Mouse (Mus musculus) heart, embryonic 13.5 days (tissue): ENCODE data around the gene Syngap1. TPM values are rescaled to one million over a fixed set of nuclear protein-coding genes. Genes with fewer than 3 reads are reported as not detected.
A peak's percentile ranks its signal among the peaks of the same experiment; 100 is the strongest.
"Not testable (repeated sequence)": the region's sequence is repeated elsewhere in the genome, so short reads cannot be mapped to it uniquely, and the experiment has no call there.

Experiments used
- ATAC-seq: fragments of 200-750 bp; cut with Nextera tagmentation; 2 replicates; pipeline ENCODE4 v1.8.0; 2017; ENCODE audit warnings: moderate TSS enrichment; ENCODE audit not compliant: insufficient number of reproducible peaks, low FRiP score, low TSS enrichment; ENCODE audit errors: extremely low read depth
- H3K27ac ChIP-seq: fragments of 300-500 bp; sonication (generic); replicated peaks from 2 replicates; pipeline ENCODE4 v1.5.1; 2015; ENCODE audit warnings: moderate library complexity, mild to moderate bottlenecking, inconsistent platforms
- H3K27me3 ChIP-seq: fragments of 300-500 bp; sonication (generic); replicated peaks from 2 replicates; pipeline ENCODE4 v1.6.1; 2015; ENCODE audit warnings: mild to moderate bottlenecking, inconsistent platforms
- H3K36me3 ChIP-seq: fragments of 300-500 bp; sonication (generic); 2 replicates; pipeline ENCODE4 v1.6.1; 2015; ENCODE audit warnings: mild to moderate bottlenecking, inconsistent platforms
- H3K4me1 ChIP-seq: fragments of 300-500 bp; sonication (generic); 2 replicates; pipeline ENCODE4 v1.6.1; 2015; ENCODE audit warnings: inconsistent platforms
- H3K4me2 ChIP-seq: fragments of 300-500 bp; sonication (generic); 2 replicates; pipeline ENCODE4 v1.6.1; 2015; ENCODE audit warnings: inconsistent platforms, mild to moderate bottlenecking, moderate library complexity
- H3K4me3 ChIP-seq: fragments of 300-500 bp; sonication (generic); 2 replicates; pipeline ENCODE4 v1.5.1; 2015; ENCODE audit warnings: moderate library complexity, mild to moderate bottlenecking, inconsistent platforms
- H3K9ac ChIP-seq: fragments of 300-500 bp; sonication (generic); 2 replicates; pipeline ENCODE4 v1.6.1; 2015; ENCODE audit warnings: inconsistent platforms, mild to moderate bottlenecking, moderate library complexity
- H3K9me3 ChIP-seq: fragments of 300-500 bp; sonication (generic); 2 replicates; pipeline ENCODE4 v1.6.1; 2016; ENCODE audit warnings: inconsistent platforms
- WGBS: fragments of 180-500 bp; shearing (Covaris S2); methylation state at CpG from one replicate; pipeline ENCODE4 v1.1.7; 2015; ENCODE audit warnings: mixed read lengths; 5-methylcytosine and 5-hydroxymethylcytosine counted together
- polyA plus RNA-seq: library from polyadenylated mRNA; unstranded; fragments of >200 nt; fragmentation: Nextera tagmentation; extraction: Ambion mirVana; gene quantifications from 2 replicates; pipeline ENCODE4 v1.2.1, GENCODE M21; 2015

The Syngap1 gene
- polyA plus RNA-seq, 1 experiment from 2014 or later: 2.0 TPM

- H3K27me3 ChIP-seq: no peaks in the 10 kb centered on the region
- H3K27ac ChIP-seq: no peak overlapping the region
- no peak for ATAC-seq
- peaks cover 16% of the 10 kb centered on the region for H3K4me1 ChIP-seq
- peaks cover 23% of the 10 kb centered on the region for H3K36me3 ChIP-seq
- H3K4me3 ChIP-seq: peak overlapping the region; percentile 86
- peak overlapping the region; percentile 74 for H3K4me2 ChIP-seq
- 67% methylated on average over 2 of the region's 2 CpGs for WGBS
- peak overlapping the region; percentile 89 for H3K9ac ChIP-seq
- H3K9me3 ChIP-seq: 0 out of 2 replicates have a peak, but pooled peaks cover 5% of the 10 kb centered on the region
These were observed 22.7 kb upstream of the Syngap1 start for GRCm38 (mm10) chr17:26918343-26918742.

- not testable (repeated sequence) for H3K27ac ChIP-seq, H3K4me3 ChIP-seq, H3K27me3 ChIP-seq, ATAC-seq, H3K9me3 ChIP-seq, H3K4me2 ChIP-seq
- peaks cover 32% of the 10 kb centered on the region for H3K36me3 ChIP-seq
- WGBS: 41% methylated on average over 2 of the region's 2 CpGs
- H3K4me1 ChIP-seq: peaks cover 16% of the 10 kb centered on the region
- H3K9ac ChIP-seq: 0 out of 2 replicates have a peak overlapping the region, but pooled peaks have one; percentile 37
These were observed 21.5 kb upstream of the Syngap1 start for GRCm38 (mm10) chr17:26919516-26919915.

DNA sequence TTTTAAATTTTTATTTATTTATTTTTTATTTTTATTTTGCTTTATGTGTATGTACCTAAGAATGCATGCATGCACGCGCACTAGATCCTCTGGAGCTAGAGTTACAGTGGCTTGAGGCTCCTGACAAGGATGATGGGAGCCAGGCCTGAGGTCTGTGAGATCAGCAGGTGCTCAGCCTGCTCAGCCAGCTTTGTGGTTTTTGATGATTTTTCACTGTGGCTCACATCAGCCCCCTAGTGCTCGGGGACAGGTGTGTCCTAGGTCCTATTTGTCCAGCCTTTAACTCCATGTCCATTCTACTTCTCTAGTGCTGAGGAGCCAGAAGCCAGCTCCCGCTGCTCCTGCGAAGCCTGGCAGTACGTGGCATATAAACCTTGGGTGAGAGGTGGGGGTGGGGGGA lies 18.7 kb upstream of the Syngap1 start:
- Histone ChIP-seq H3K36me3 (peaks cover 56% of the 10 kb centered on the region), H3K4me1 (peaks cover 16% of the 10 kb centered on the region)
- not testable (repeated sequence) for H3K9ac ChIP-seq, ATAC-seq, H3K27me3 ChIP-seq, H3K9me3 ChIP-seq, H3K4me3 ChIP-seq, H3K4me2 ChIP-seq, H3K27ac ChIP-seq
- WGBS: 87% methylated on average over 6 of the region's 6 CpGs

GRCm38 (mm10) chr17:26925414-26925813 lies 15.6 kb upstream of the Syngap1 start:
- H3K9ac ChIP-seq, H3K9me3 ChIP-seq, H3K4me1 ChIP-seq, H3K27me3 ChIP-seq, ATAC-seq, H3K4me2 ChIP-seq, H3K27ac ChIP-seq, H3K4me3 ChIP-seq: not testable (repeated sequence)
- 94% methylated on average over 9 of the region's 9 CpGs for WGBS
- H3K36me3 ChIP-seq: peaks cover 81% of the 10 kb centered on the region

DNA sequence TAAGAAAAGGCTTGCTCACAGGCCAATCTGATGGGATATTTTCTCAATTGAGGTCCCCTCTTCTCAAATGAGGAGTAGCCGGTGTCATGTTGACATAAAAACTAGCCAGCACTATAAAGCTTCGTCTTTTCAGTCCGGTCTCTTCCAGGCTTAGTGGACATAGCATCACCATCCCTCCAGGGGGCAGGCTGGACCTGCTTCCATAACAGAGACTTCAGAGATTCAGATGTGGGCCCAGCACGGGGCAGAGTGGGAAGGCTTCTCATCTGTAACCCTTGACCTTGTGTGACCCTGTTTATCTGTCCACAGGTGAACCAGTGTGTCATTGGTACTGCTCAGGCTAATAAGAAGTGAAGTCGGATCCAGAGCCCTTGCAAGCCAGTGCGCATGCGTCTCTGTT lies 9.3 kb upstream of the Syngap1 start:
- H3K27ac ChIP-seq, H3K27me3 ChIP-seq, H3K4me2 ChIP-seq, H3K9me3 ChIP-seq, ATAC-seq, H3K9ac ChIP-seq, H3K4me3 ChIP-seq: not testable (repeated sequence)
- 67% methylated on average over 7 of the region's 7 CpGs for WGBS
- peaks cover 19% of the 10 kb centered on the region for H3K4me1 ChIP-seq
- H3K36me3 ChIP-seq: peaks cover 75% of the 10 kb centered on the region

DNA sequence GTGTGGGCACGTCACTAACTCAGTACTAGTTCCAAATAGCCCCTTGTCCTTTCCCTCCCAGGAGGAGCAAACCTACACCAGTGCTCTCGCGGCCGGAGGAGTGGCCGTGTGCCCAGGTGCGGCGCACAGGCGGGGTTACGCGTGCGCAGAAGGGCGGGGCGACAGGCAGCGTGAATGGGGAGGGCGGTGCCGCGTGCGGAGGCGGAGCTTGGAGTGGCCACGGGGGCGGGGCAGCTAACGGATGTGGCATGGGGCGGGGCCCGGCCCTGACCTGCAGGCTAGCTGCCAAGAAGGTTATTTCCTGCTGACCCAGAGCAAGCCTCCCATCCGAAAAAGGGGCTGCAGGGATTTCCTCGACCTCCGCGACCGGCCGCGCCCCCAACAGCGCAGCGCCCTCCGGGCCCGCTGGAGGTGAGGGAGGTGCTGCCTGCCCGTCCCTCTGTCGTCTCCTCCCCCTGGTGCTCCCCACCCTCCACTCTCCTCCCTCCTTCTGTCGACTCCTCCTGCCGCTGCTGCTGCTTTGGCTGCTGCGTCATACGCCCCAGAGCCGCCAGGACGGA lies 8.1 kb upstream of the Syngap1 start, which contains the start of gene Phf1:
Phf1 (plus strand) TSS at position 214 of the 560 bp plus-strand sequence.
- under 1% methylated on average over 43 of the region's 43 CpGs for WGBS
- H3K9ac ChIP-seq: peak within 1 kb of the TSS; percentile 87
- H3K4me1 ChIP-seq: peaks cover 28% of the 10 kb centered on the region
- ATAC-seq: peak; percentile 86
- peak within 1 kb of the TSS; percentile 87 for H3K4me2 ChIP-seq
- H3K27ac ChIP-seq: peak within 1 kb of the TSS; percentile 87
- H3K36me3 ChIP-seq: peaks cover 74% of the 10 kb centered on the region
- H3K9me3 ChIP-seq: no peaks in the 10 kb centered on the region
- H3K27me3 ChIP-seq: no peaks in the 10 kb centered on the region
- H3K4me3 ChIP-seq: peak within 1 kb of the TSS; percentile 65

DNA sequence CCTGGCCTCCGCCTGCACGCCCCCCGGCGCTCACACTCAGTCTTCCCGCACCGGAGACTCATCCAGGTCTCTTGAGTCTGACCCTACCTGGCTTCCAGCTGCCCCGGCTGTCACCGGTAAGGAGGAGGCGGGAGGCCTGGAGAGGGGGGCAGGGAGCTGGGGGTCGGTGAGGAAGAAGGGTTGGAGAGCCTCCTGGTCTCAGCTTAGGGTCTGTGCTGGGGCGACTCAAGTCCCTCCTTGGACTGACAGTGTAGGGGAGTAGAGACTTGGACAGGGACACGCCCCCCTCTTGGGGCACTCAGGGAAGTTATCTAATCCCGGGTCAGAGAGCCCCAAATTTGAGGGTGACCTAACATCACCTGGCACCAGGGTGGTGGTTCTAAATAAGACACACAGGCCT lies 7.6 kb upstream of the Syngap1 start:
- peaks cover 33% of the 10 kb centered on the region for H3K4me1 ChIP-seq
- H3K36me3 ChIP-seq: peaks cover 70% of the 10 kb centered on the region
- H3K4me2 ChIP-seq: peak overlapping the region; percentile 87
- no peaks in the 10 kb centered on the region for H3K9me3 ChIP-seq
- H3K27ac ChIP-seq: peak overlapping the region; percentile 87
- H3K27me3 ChIP-seq: no peaks in the 10 kb centered on the region
- peak overlapping the region; percentile 87 for H3K9ac ChIP-seq
- 6% methylated on average over 13 of the region's 13 CpGs for WGBS
- 0 out of 2 replicates have a peak, but pooled peaks have one; percentile 8 for ATAC-seq
- H3K4me3 ChIP-seq: peak overlapping the region; percentile 65

GRCm38 (mm10) chr17:26933885-26934827 lies 6.9 kb upstream of the Syngap1 start:
- Histone ChIP-seq H3K9me3 (no peaks in the 10 kb centered on the region), H3K4me3 (peak overlapping the region; percentile 65), H3K27me3 (no peaks in the 10 kb centered on the region), H3K36me3 (peaks cover 63% of the 10 kb centered on the region), H3K9ac (peak overlapping the region; percentile 87), H3K27ac (no peak overlapping the region), H3K4me2 (peak overlapping the region; percentile 87), H3K4me1 (peaks cover 35% of the 10 kb centered on the region)
- 71% methylated on average over 16 of the region's 16 CpGs for WGBS
- no peak for ATAC-seq

GRCm38 (mm10) chr17:26935027-26935426 lies 6.0 kb upstream of the Syngap1 start:
- 86% methylated on average over 9 of the region's 9 CpGs for WGBS
- ATAC-seq: no peak
- H3K27ac ChIP-seq: no peak overlapping the region
- no peaks in the 10 kb centered on the region for H3K27me3 ChIP-seq
- no peaks in the 10 kb centered on the region for H3K9me3 ChIP-seq
- H3K4me3 ChIP-seq: no peak overlapping the region
- H3K4me2 ChIP-seq: no peak overlapping the region
- H3K36me3 ChIP-seq: peaks cover 54% of the 10 kb centered on the region
- no peak overlapping the region for H3K9ac ChIP-seq
- H3K4me1 ChIP-seq: peaks cover 38% of the 10 kb centered on the region

GRCm38 (mm10) chr17:26936453-26936852 lies 4.6 kb upstream of the Syngap1 start:
- Histone ChIP-seq H3K4me2 (no peak overlapping the region), H3K9ac (no peak overlapping the region), H3K36me3 (peaks cover 40% of the 10 kb centered on the region), H3K4me1 (peaks cover 50% of the 10 kb centered on the region), H3K27me3 (no peaks in the 10 kb centered on the region), H3K9me3 (no peaks in the 10 kb centered on the region), H3K27ac (no peak overlapping the region), H3K4me3 (no peak overlapping the region)
- WGBS: 71% methylated on average over 12 of the region's 12 CpGs
- no peak for ATAC-seq

GRCm38 (mm10) chr17:26936921-26937695 lies 3.9 kb upstream of the Syngap1 start:
- H3K4me3 ChIP-seq: no peak overlapping the region
- H3K4me2 ChIP-seq: peak overlapping the region; percentile 99
- peaks cover 37% of the 10 kb centered on the region for H3K36me3 ChIP-seq
- no peak for ATAC-seq
- no peak overlapping the region for H3K27ac ChIP-seq
- H3K9me3 ChIP-seq: no peaks in the 10 kb centered on the region
- WGBS: 82% methylated on average over 15 of the region's 15 CpGs
- no peaks in the 10 kb centered on the region for H3K27me3 ChIP-seq
- peaks cover 57% of the 10 kb centered on the region for H3K4me1 ChIP-seq
- peak overlapping the region; percentile 93 for H3K9ac ChIP-seq
